Mouse (Mus musculus) right cerebral cortex, postnatal 4 days (tissue): Measurements from ENCODE around the gene Lasp1.

Experiments
- DNase-seq: peaks from one replicate; pipeline ENCODE4 v3.0.0-alpha.2; 2022

The Lasp1 gene

DNA sequence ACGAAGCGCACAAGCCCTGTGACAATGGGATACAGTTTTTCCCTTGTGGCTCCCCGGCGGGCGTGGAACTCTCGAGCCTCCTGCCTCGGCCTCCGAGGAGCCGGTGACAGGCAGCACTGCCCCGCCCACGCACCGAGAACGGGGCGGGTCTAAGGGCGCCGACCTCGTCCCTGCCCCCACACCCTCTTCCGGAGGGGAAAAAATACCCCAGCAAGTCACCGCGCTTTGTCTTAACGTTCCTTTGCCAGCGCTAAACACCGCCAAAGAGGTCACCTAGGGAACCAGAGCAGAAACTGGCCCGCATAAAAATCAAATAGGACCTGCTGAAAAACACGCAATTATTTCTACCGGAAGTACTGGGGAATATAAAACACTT lies 84.7 kb downstream of the Lasp1 start:
- DNase-seq, result peak; percentile 51

- DNase-seq, result peak; percentile 92
Observed at GRCm38 (mm10) chr11:97883918-97884600, 85.3 kb downstream of the Lasp1 start, which contains the start of gene Fbxo47. Gene Fbxo47 (minus strand): TSS chr11:97884154.

- no peak for DNase-seq
Observed at GRCm38 (mm10) chr11:97884601-97885185, 85.9 kb downstream of the Lasp1 start.

DNA sequence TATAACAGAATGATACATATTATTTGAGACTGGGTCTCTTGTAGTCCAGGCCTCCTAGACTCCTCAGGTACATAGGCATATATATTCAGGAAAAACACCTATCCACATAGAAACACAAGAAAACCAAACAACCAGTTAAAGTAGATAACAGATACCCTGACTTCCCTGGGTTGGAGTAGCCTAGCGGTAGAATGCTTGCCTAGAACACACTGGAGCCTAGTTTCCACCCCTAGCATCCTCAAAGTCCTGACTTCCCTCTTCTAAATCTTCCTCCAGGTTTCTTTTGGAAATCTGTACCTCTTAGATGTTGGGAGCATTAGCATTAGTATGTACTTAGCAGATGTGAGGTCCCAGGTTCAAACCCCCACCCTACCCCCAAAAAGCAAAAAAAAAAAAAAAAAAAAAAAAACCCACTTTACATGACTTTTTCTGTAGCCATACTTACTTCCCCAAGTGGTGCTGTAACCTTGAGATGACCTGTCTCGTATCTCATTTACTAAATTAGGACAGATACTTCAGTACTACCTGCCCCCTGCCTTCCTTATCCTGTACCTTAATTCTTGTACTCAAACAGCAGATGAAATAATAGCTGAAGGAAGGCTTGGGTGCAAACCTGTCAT lies 86.6 kb downstream of the Lasp1 start:
- no peak for DNase-seq
